Mouse (Mus musculus): ENCODE data around the gene Gm5127.

GRCm38 (mm10) chrX:106622512-106622911, 39.5 kb downstream of the Gm5127 start:
- TF ChIP-seq CTCF (IDR thresholded peaks at IDR 0.05; ENCODE audit: extremely low read depth, insufficient read length, insufficient replicate concordance, low read depth, low read length) (no peak), POLR2A (IDR thresholded peaks at IDR 0.05; ENCODE audit: low read depth, low read length) (no peak)

Data from small intestine, adult 2 months (tissue).